Mouse (Mus musculus): ENCODE results near the gene Gzmk. TPM values are rescaled to one million over a fixed set of nuclear protein-coding genes. Genes with fewer than 3 reads are reported as not detected.

The Gzmk gene
- total and polyA plus RNA-seq, 3 experiments: not detected

DNA sequence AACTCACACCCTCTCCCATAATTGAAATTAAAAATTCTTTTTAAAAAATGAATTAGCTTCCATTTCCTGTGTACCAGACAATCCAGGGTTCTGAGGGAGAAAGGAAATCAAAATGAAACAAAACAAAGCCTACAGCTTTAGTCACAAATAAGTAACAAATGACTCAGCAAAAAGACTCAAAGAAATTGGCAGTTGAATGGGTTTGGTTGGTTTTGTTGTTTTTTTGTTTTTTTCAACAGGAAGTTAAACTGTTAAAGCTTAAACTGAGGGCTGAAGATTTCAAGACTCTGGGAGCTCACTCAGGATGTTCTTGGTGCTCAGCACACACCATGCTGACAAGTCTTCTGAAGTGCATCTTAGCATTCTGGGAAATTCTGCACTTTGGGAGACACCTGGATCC lies 55.5 kb downstream of the Gzmk start:
- Histone ChIP-seq H3K9me3 (replicated peaks; ENCODE audit: insufficient read depth, low read length) (no peaks in the 10 kb centered on the region), H3K79me2 (ENCODE audit: control insufficient read depth, insufficient read depth, low read length, poor library complexity) (no peaks in the 10 kb centered on the region), H3K27ac (ENCODE audit: control insufficient read depth, low read depth, low read length) (no peak overlapping the region), H3K4me1 (ENCODE audit: control insufficient read depth in 1 of 2, insufficient read depth in 2 of 2, low read length in 2 of 2) (no peaks in the 10 kb centered on the region), H3K9ac (ENCODE audit: control insufficient read depth, low read depth, low read length, poor library complexity, severe bottlenecking) (no peak overlapping the region), H3K36me3 (ENCODE audit: control insufficient read depth in 1 of 2, insufficient read depth in 2 of 2, low read length in 2 of 2) (no peaks in the 10 kb centered on the region), H3K4me3 (ENCODE audit: control insufficient read depth in 1 of 2, insufficient read depth in 1 of 2, low read depth in 2 of 2, low read length in 2 of 2) (no peak overlapping the region), H3K27me3 (ENCODE audit: control insufficient read depth in 1 of 2, insufficient read depth in 2 of 2, low read length in 2 of 2) (no peaks in the 10 kb centered on the region)
- TF ChIP-seq ZKSCAN1 (IDR thresholded peaks at IDR 0.05; ENCODE audit: low read depth, low read length): no peak
- TF ChIP-seq ETS1 (IDR thresholded peaks at IDR 0.05; ENCODE audit: low read depth, low read length): no peak
- TF ChIP-seq USF1 (IDR thresholded peaks at IDR 0.05; ENCODE audit: low read depth, low read length): no peak
- TF ChIP-seq SMC3 (IDR thresholded peaks at IDR 0.05; ENCODE audit: low read depth, low read length): no peak
- no peak for TF ChIP-seq RAD21 (IDR thresholded peaks at IDR 0.05; ENCODE audit: low read depth, low read length)
- no peak for TF ChIP-seq GABPA (IDR thresholded peaks at IDR 0.05; ENCODE audit: low read depth, low read length)
- no peak for TF ChIP-seq MYC (IDR thresholded peaks at IDR 0.05; ENCODE audit: low read depth, low read length)
- TF ChIP-seq POLR2A (IDR thresholded peaks at IDR 0.05; ENCODE audit: control insufficient read depth in 1 of 2, insufficient read depth in 1 of 2, low read depth in 1 of 2, low read length in 2 of 2, poor library complexity in 1 of 2): no peak
- DNase-seq (ENCODE audit: low read depth, low spot score): peak; percentile 4

GRCm38 (mm10) chr13:113168018-113168534 lies 57.6 kb downstream of the Gzmk start:
- H3K36me3 ChIP-seq (ENCODE audit: control insufficient read depth in 1 of 2, insufficient read depth in 2 of 2, low read length in 2 of 2): no peaks in the 10 kb centered on the region
- no peaks in the 10 kb centered on the region; a peak in 1 of 4 replicates for H3K27me3 ChIP-seq (ENCODE audit: control insufficient read depth in 1 of 2, insufficient read depth in 2 of 2, low read length in 2 of 2)
- no peak overlapping the region for H3K4me3 ChIP-seq (ENCODE audit: control insufficient read depth in 1 of 2, insufficient read depth in 1 of 2, low read depth in 2 of 2, low read length in 2 of 2)
- no peak overlapping the region for H3K27ac ChIP-seq (ENCODE audit: control insufficient read depth, low read depth, low read length)
- no peaks in the 10 kb centered on the region for H3K9me3 ChIP-seq (replicated peaks; ENCODE audit: insufficient read depth, low read length)
- TF ChIP-seq E2F4 (IDR thresholded peaks at IDR 0.05; ENCODE audit: borderline replicate concordance, low read depth, low read length) (no peak), TBP (IDR thresholded peaks at IDR 0.05; ENCODE audit: low read depth, low read length) (no peak), GATA1 (IDR thresholded peaks at IDR 0.05; ENCODE audit: low read depth, low read length) (no peak), USF1 (IDR thresholded peaks at IDR 0.05; ENCODE audit: low read depth, low read length) (no peak), NRF1 (IDR thresholded peaks at IDR 0.05; ENCODE audit: insufficient read depth, low read depth, low read length, poor library complexity, severe bottlenecking) (no peak), JUND (IDR thresholded peaks at IDR 0.05; ENCODE audit: low read depth, low read length) (no peak), SIN3A (IDR thresholded peaks at IDR 0.05; ENCODE audit: low read length) (no peak), MYB (IDR thresholded peaks at IDR 0.05; ENCODE audit: low read depth, low read length) (no peak), CHD2 (IDR thresholded peaks at IDR 0.05; ENCODE audit: low read length) (no peak), USF2 (IDR thresholded peaks at IDR 0.05; ENCODE audit: borderline replicate concordance in 1 of 2, insufficient read depth in 1 of 2, low read depth in 1 of 2, low read length in 2 of 2) (no peak), CHD1 (IDR thresholded peaks at IDR 0.05; ENCODE audit: low read depth, low read length) (no peak)
- H3K9ac ChIP-seq (ENCODE audit: control insufficient read depth, low read depth, low read length, poor library complexity, severe bottlenecking): no peak overlapping the region
- no peaks in the 10 kb centered on the region for H3K4me1 ChIP-seq (ENCODE audit: control insufficient read depth in 1 of 2, insufficient read depth in 2 of 2, low read length in 2 of 2)
- H3K79me2 ChIP-seq (ENCODE audit: control insufficient read depth, insufficient read depth, low read length, poor library complexity): no peaks in the 10 kb centered on the region
- no peak for DNase-seq (ENCODE audit: low read depth, low spot score)
